Mouse (Mus musculus) ZHBTc4 (cell line): ENCODE measurements around the gene Unc13a.

Experiments
- DNase-seq: peaks from one replicate; pipeline ENCODE4 v3.0.0-alpha.2; 2011; ENCODE audit warnings: low read depth, low spot score

The Unc13a gene

GRCm38 (mm10) chr8:71588762-71589161 is 82.8 kb downstream of the Unc13a start:
- no peak for DNase-seq

GRCm38 (mm10) chr8:71586891-71587290 is 84.7 kb downstream of the Unc13a start:
- peak; percentile 75 for DNase-seq

GRCm38 (mm10) chr8:71580201-71580600 is 91.4 kb downstream of the Unc13a start:
- DNase-seq = no peak

- no peak for DNase-seq
Observed at GRCm38 (mm10) chr8:71579476-71579875, 92.1 kb downstream of the Unc13a start.

GRCm38 (mm10) chr8:71579009-71579408 is 92.5 kb downstream of the Unc13a start:
- DNase-seq = no peak

- no peak for DNase-seq
Observed at GRCm38 (mm10) chr8:71577856-71578387, 93.6 kb downstream of the Unc13a start.

- DNase-seq = no peak
Observed at GRCm38 (mm10) chr8:71575020-71575419, 96.5 kb downstream of the Unc13a start.

GRCm38 (mm10) chr8:71574426-71574825 is 97.1 kb downstream of the Unc13a start:
- DNase-seq = no peak
